Mouse (Mus musculus) liver, embryonic 14.5 days (tissue): ENCODE measurements around the gene Tex10.

Experiments used
- CTCF ChIP-seq: IDR thresholded peaks from 2 replicates; pipeline ENCODE4 v1.5.1; 2016; ENCODE audit warnings: antibody characterized with exemption, low read depth, control low read depth
- EP300 ChIP-seq: IDR thresholded peaks from 2 replicates; pipeline ENCODE4 v1.6.1; 2016; ENCODE audit warnings: antibody characterized with exemption, low read depth

DNA sequence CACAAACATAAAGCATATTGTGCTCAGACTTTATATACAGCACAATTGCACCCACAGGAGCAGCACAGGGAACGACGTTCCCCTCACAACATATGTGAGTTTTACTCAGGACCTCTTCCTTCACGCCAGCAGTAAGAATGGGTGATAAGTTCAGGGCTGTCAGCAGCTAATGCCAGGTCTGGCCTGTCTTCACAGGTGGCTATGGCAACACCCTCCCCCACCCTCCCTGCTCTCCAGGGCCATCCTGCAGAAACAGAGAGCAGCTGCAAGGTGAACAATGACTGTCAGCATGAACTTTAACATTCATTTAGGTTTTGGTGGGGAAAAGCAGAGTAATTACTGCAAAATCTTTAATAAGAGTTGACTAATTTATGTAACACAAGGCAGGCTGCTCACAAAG, 45.8 kb downstream of the Tex10 start:
- TF ChIP-seq EP300, result no peak
- TF ChIP-seq CTCF, result no peak
